Mouse (Mus musculus) liver, embryonic 12.5 days (tissue): Measurements from ENCODE around the gene Zc3h12a. TPM values are rescaled to one million over a fixed set of nuclear protein-coding genes. Genes with fewer than 3 reads are reported as not detected.

Source experiments
- ATAC-seq: fragments of 200-750 bp; cut with Nextera tagmentation; 2 replicates; pipeline ENCODE4 v1.8.0; 2017; ENCODE audit warnings: moderate number of reproducible peaks, mild to moderate bottlenecking, moderate library complexity
- H3K27ac ChIP-seq: fragments of 300-500 bp; sonication (generic); 2 replicates; pipeline ENCODE4 v1.5.1; 2016; ENCODE audit warnings: mild to moderate bottlenecking
- H3K27me3 ChIP-seq: fragments of 300-500 bp; sonication (generic); replicated peaks from 2 replicates; pipeline ENCODE4 v1.6.1; 2016; ENCODE audit warnings: mild to moderate bottlenecking, moderate library complexity
- H3K36me3 ChIP-seq: fragments of 300-500 bp; sonication (generic); 2 replicates; pipeline ENCODE4 v1.6.1; 2016; ENCODE audit warnings: mild to moderate bottlenecking, moderate library complexity
- H3K4me1 ChIP-seq: fragments of 300-500 bp; sonication (generic); 2 replicates; pipeline ENCODE4 v1.6.1; 2016
- H3K4me2 ChIP-seq: fragments of 300-500 bp; sonication (generic); 2 replicates; pipeline ENCODE4 v1.6.1; 2016; ENCODE audit warnings: mild to moderate bottlenecking, moderate library complexity
- H3K4me3 ChIP-seq: fragments of 300-500 bp; sonication (generic); 2 replicates; pipeline ENCODE4 v1.5.1; 2016; ENCODE audit warnings: mild to moderate bottlenecking, moderate library complexity
- H3K9ac ChIP-seq: fragments of 300-500 bp; sonication (generic); 2 replicates; pipeline ENCODE4 v1.6.1; 2016; ENCODE audit warnings: mild to moderate bottlenecking, moderate library complexity
- H3K9me3 ChIP-seq: fragments of 300-500 bp; sonication (generic); replicated peaks from 2 replicates; pipeline ENCODE4 v1.6.1; 2016; ENCODE audit warnings: mild to moderate bottlenecking, moderate library complexity
- WGBS: fragments of 180-500 bp; shearing (Covaris S2); methylation state at CpG from one replicate; pipeline ENCODE4 v1.1.7; 2016; ENCODE audit not compliant: insufficient replicate concordance; 5-methylcytosine and 5-hydroxymethylcytosine counted together
- polyA plus RNA-seq: library from polyadenylated mRNA; unstranded; fragments of >200 nt; fragmentation: Nextera tagmentation; extraction: Ambion mirVana; gene quantifications from 2 replicates; pipeline ENCODE4 v1.2.1, GENCODE M21; 2016

Zc3h12a gene
- polyA plus RNA-seq, 1 experiment from 2014 or later = 0.56 TPM

DNA sequence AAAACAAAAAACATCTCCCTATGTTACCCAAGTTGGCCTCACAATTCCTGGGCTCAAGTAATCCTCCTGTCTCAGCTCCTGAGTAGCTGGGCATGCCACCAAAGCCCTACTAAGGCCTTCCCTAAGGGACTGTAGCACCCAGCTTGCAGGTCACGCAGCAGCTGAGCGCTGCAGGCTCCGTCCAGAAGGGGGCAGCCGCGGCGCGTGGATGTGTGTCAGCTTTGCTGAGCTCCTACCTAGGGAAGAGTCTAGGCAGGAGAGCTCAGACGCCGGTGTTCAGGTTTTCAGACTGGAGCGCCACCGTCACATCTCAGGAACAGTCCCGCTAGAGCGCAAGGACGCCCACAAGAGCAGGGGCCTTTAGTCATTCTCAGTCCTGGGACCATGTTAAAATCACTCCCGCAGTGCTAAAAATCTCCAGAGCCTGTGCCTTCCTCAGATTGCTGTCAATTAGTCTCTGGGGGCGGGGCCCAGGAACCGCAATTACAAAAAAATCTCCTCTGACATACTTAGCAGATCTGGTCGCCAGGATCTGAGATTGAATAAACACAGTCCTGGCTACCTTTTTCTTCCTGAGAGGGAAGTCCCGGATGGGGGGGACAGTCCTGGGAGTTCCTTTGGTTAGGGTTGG lies 32.8 kb upstream of the Zc3h12a start:
- Histone ChIP-seq H3K9me3 (no peaks in the 10 kb centered on the region), H3K4me3 (no peak overlapping the region), H3K36me3 (no peaks in the 10 kb centered on the region), H3K4me2 (no peak overlapping the region; the same call in 1 of the 2 replicates), H3K9ac (no peak overlapping the region), H3K4me1 (no peaks in the 10 kb centered on the region), H3K27me3 (peaks cover 8% of the 10 kb centered on the region), H3K27ac (no peak overlapping the region)
- no peak for ATAC-seq
- WGBS = 7% methylated on average over 19 of the region's 19 CpGs

DNA sequence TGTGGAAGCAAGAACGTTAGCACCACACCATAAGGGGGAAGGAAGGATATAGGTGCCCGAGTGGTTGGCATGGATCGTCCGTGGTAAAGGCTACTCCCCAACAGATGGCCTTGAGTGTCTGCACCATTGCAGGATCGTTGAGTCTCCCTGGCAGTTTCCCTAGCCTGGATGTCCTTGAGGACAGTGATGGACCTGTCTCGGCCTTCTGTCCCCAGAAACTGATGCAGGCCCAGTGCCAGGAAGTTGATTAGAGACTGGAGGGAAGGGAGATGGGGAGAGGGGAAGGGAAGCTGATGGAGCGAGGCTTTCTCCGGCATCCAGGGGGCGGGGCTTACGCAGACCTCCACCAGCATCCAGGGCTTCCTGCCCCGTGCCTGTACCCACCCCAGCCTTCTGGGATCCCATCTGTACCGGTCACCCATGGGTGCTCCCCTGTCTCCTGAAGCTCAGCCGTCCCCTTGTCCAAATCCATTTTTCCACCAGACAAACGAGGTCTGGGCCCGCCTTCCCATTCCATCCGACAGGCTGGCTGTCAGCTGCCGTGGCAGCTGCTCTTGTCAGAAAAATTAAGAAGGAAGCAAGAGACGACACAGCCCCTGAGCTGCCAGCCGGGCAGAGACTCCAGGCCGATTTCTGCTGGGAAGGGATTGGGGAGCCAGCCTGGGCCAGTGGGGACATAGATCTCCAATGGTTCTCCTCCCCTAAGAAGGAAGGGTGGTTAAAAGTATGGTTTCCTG lies 31.1 kb upstream of the Zc3h12a start:
- Histone ChIP-seq H3K9me3 (no peaks in the 10 kb centered on the region), H3K27me3 (peaks cover 8% of the 10 kb centered on the region), H3K9ac (no peak overlapping the region), H3K4me1 (no peaks in the 10 kb centered on the region), H3K4me2 (no peak overlapping the region), H3K27ac (no peak overlapping the region), H3K36me3 (no peaks in the 10 kb centered on the region), H3K4me3 (no peak overlapping the region)
- no peak for ATAC-seq
- WGBS = 52% methylated on average over 20 of the region's 20 CpGs

- 54% methylated on average over 2 of the region's 2 CpGs for WGBS
- H3K4me1 ChIP-seq = no peaks in the 10 kb centered on the region
- no peak overlapping the region for H3K4me3 ChIP-seq
- no peaks in the 10 kb centered on the region for H3K36me3 ChIP-seq
- no peak overlapping the region for H3K27ac ChIP-seq
- peaks cover 8% of the 10 kb centered on the region for H3K27me3 ChIP-seq
- H3K9me3 ChIP-seq = no peaks in the 10 kb centered on the region
- ATAC-seq = no peak
- H3K4me2 ChIP-seq = no peak overlapping the region
- H3K9ac ChIP-seq = no peak overlapping the region
Observed at GRCm38 (mm10) chr4:125158081-125158480, 30.4 kb upstream of the Zc3h12a start.

DNA sequence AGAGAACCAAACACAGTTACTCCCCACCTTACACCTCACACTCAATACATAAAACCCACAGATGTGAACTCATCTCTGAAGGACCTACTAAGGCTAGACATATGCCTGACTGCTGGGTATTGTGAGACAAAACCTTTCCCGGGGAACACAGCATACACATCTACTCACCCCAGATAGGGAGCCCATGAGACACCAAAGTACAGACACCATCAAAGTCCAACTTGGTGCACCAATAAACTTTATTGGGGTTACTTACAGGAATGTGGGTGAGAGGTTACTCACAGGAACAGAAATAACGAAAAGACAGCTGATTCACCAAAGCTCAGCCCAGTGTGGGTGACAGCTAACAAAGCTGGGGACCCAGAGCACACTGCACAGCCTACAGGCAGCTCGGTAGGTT lies 29.7 kb upstream of the Zc3h12a start:
- H3K4me2 ChIP-seq = no peak overlapping the region
- H3K27me3 ChIP-seq = peaks cover 8% of the 10 kb centered on the region
- no peak overlapping the region for H3K4me3 ChIP-seq
- no peaks in the 10 kb centered on the region for H3K4me1 ChIP-seq
- no peaks in the 10 kb centered on the region for H3K9me3 ChIP-seq
- H3K9ac ChIP-seq = no peak overlapping the region
- H3K36me3 ChIP-seq = no peaks in the 10 kb centered on the region
- no peak overlapping the region for H3K27ac ChIP-seq
- no peak for ATAC-seq
- 67% methylated on average over 3 of the region's 3 CpGs for WGBS

GRCm38 (mm10) chr4:125155646-125156045 lies 28.0 kb upstream of the Zc3h12a start:
- Histone ChIP-seq H3K4me3 (no peak overlapping the region), H3K27me3 (0 out of 2 replicates have a peak, but pooled peaks cover under 1% of the 10 kb centered on the region), H3K9ac (no peak overlapping the region), H3K27ac (no peak overlapping the region), H3K4me1 (no peaks in the 10 kb centered on the region), H3K9me3 (no peaks in the 10 kb centered on the region), H3K36me3 (no peaks in the 10 kb centered on the region), H3K4me2 (no peak overlapping the region)
- no peak for ATAC-seq
- WGBS = 67% methylated on average over 5 of the region's 5 CpGs

DNA sequence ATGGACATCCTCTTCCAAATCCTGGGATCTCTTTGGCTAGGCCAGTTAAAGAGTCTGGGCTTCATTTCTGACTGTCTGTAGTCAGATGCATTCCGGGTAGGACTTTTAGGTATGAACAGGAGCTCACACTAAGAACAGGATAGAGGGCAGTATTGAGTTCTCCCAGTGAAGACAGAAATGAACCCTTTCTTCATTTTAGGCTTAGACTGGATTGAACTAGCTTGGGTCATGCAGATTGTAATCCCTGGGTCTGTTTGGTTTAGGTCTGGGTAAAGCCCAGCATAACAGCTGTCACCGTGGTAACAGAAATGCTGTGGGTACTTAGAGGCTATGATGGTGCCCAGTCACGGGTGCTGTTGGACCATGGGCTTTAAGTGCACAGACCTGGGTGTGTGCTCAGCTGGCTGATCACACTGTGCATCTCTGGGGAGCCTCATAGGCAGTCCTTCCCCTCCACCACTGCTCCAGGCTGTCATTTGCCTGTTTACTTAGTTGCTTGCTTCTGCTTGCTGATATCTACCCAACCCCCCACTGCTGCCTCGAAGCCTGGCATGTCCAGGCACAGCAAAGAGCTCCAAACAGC lies 26.1 kb upstream of the Zc3h12a start:
- Histone ChIP-seq H3K4me3 (no peak overlapping the region), H3K4me1 (no peaks in the 10 kb centered on the region), H3K27ac (no peak overlapping the region), H3K4me2 (no peak overlapping the region), H3K9ac (no peak overlapping the region), H3K27me3 (no peaks in the 10 kb centered on the region; the same call in 1 of the 2 replicates), H3K9me3 (no peaks in the 10 kb centered on the region), H3K36me3 (no peaks in the 10 kb centered on the region)
- ATAC-seq = no peak
- 54% methylated on average over 4 of the region's 4 CpGs for WGBS

- H3K4me3 ChIP-seq = no peak overlapping the region
- no peak overlapping the region for H3K9ac ChIP-seq
- H3K4me2 ChIP-seq = no peak overlapping the region
- no peaks in the 10 kb centered on the region for H3K36me3 ChIP-seq
- no peaks in the 10 kb centered on the region; the same call in 1 of the 2 replicates for H3K27me3 ChIP-seq
- no peaks in the 10 kb centered on the region for H3K9me3 ChIP-seq
- H3K4me1 ChIP-seq = no peaks in the 10 kb centered on the region
- 68% methylated on average over 6 of the region's 6 CpGs for WGBS
- ATAC-seq = no peak
- no peak overlapping the region for H3K27ac ChIP-seq
Observed at GRCm38 (mm10) chr4:125152469-125152868, 24.8 kb upstream of the Zc3h12a start.

DNA sequence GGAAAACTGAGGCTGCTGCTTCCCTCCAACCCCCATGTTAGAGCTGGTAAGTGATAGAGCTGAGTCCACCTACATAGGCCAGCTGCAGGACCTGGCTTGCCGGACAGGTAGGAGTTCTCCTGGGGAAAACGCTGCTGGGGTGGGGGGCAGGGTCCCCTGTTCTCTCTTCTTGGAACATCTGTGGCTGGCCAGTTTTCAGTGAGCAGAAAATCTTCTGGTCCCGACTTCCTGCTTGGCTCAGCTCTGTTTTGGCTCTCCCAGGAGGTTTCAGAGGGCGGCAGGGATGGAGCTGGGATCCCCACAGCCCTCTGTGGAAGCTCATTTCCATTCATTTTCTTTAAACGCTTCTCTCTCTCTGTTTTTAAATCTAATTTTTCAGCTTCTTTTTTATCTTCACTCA lies 21.8 kb upstream of the Zc3h12a start:
- no peak for ATAC-seq
- Histone ChIP-seq H3K27ac (no peak overlapping the region), H3K9me3 (no peaks in the 10 kb centered on the region), H3K36me3 (no peaks in the 10 kb centered on the region), H3K4me1 (no peaks in the 10 kb centered on the region), H3K4me2 (no peak overlapping the region), H3K9ac (no peak overlapping the region), H3K27me3 (peaks cover 16% of the 10 kb centered on the region), H3K4me3 (no peak overlapping the region)
- WGBS = 33% methylated on average over 5 of the region's 5 CpGs

GRCm38 (mm10) chr4:125147970-125148369 lies 20.3 kb upstream of the Zc3h12a start:
- H3K9me3 ChIP-seq = no peaks in the 10 kb centered on the region
- H3K4me2 ChIP-seq = no peak overlapping the region
- H3K36me3 ChIP-seq = no peaks in the 10 kb centered on the region
- peaks cover 16% of the 10 kb centered on the region for H3K27me3 ChIP-seq
- ATAC-seq = no peak
- H3K27ac ChIP-seq = no peak overlapping the region
- H3K4me1 ChIP-seq = no peaks in the 10 kb centered on the region
- WGBS = 72% methylated on average over 4 of the region's 4 CpGs
- no peak overlapping the region for H3K4me3 ChIP-seq
- no peak overlapping the region for H3K9ac ChIP-seq

GRCm38 (mm10) chr4:125145213-125145612 lies 17.6 kb upstream of the Zc3h12a start:
- ATAC-seq = no peak
- Histone ChIP-seq H3K4me1 (no peaks in the 10 kb centered on the region), H3K27me3 (peaks cover 16% of the 10 kb centered on the region), H3K4me2 (no peak overlapping the region), H3K9me3 (no peaks in the 10 kb centered on the region), H3K9ac (no peak overlapping the region), H3K27ac (no peak overlapping the region), H3K36me3 (no peaks in the 10 kb centered on the region), H3K4me3 (no peak overlapping the region)
- WGBS = 7% methylated on average over 10 of the region's 10 CpGs

- Histone ChIP-seq H3K4me3 (no peak overlapping the region), H3K9ac (no peak overlapping the region), H3K27me3 (peaks cover 16% of the 10 kb centered on the region), H3K36me3 (no peaks in the 10 kb centered on the region), H3K27ac (no peak overlapping the region), H3K4me1 (no peaks in the 10 kb centered on the region), H3K4me2 (no peak overlapping the region), H3K9me3 (no peaks in the 10 kb centered on the region)
- WGBS = 47% methylated on average over 7 of the region's 7 CpGs
- ATAC-seq = no peak
Observed at GRCm38 (mm10) chr4:125144627-125145026, 17.0 kb upstream of the Zc3h12a start.

GRCm38 (mm10) chr4:125144211-125144610 lies 16.6 kb upstream of the Zc3h12a start:
- 33% methylated on average over 5 of the region's 5 CpGs for WGBS
- Histone ChIP-seq H3K9ac (no peak overlapping the region), H3K36me3 (no peaks in the 10 kb centered on the region), H3K4me3 (no peak overlapping the region), H3K27me3 (peaks cover 16% of the 10 kb centered on the region), H3K4me2 (no peak overlapping the region), H3K27ac (no peak overlapping the region), H3K4me1 (no peaks in the 10 kb centered on the region), H3K9me3 (no peaks in the 10 kb centered on the region)
- no peak for ATAC-seq
